Mouse (Mus musculus) erythroblast, embryonic 14.5 days (primary cell): Measurements from ENCODE around the gene Olfr676. TPM values are rescaled to one million over a fixed set of nuclear protein-coding genes. Genes with fewer than 3 reads are reported as not detected.
"Not testable (repeated sequence)": the region's sequence is repeated elsewhere in the genome, so short reads cannot be mapped to it uniquely, and the experiment has no call there.

Experiments used
- H3K27me3 ChIP-seq: 2 replicates; pipeline ENCODE4 v1.6.1; 2012; ENCODE audit warnings: inconsistent platforms; ENCODE audit not compliant: control insufficient read depth
- H3K36me3 ChIP-seq: 2 replicates; pipeline ENCODE4 v1.6.1; 2012; ENCODE audit warnings: mild to moderate bottlenecking, inconsistent platforms; ENCODE audit not compliant: control insufficient read depth
- H3K4me1 ChIP-seq: 2 replicates; pipeline ENCODE4 v1.6.1; 2012; ENCODE audit warnings: inconsistent platforms; ENCODE audit not compliant: control insufficient read depth
- H3K4me3 ChIP-seq: replicated peaks from 2 replicates; pipeline ENCODE3; 2012; ENCODE audit warnings: moderate library complexity, mild to moderate bottlenecking, inconsistent platforms
- H3K9me3 ChIP-seq: 2 replicates; pipeline ENCODE4 v1.6.1; 2012; ENCODE audit warnings: low read length, inconsistent platforms, mixed read lengths; ENCODE audit not compliant: control insufficient read depth
- GATA1 ChIP-seq: IDR thresholded peaks from 2 replicates; pipeline ENCODE4 v1.6.1; 2012; ENCODE audit warnings: low read length, inconsistent platforms, mixed read lengths
- TAL1 ChIP-seq: IDR thresholded peaks from 3 replicates; pipeline ENCODE4 v1.6.1; 2012; ENCODE audit warnings: low read length, inconsistent platforms, mixed read lengths
- polyA plus RNA-seq: library from polyadenylated mRNA; stranded (reverse); fragments of >175 nt; gene quantifications from 2 replicates; pipeline ENCODE4 v1.2.3, GENCODE M21; 2012

Olfr676 gene
- polyA plus RNA-seq = not detected in 2 replicates

- peaks cover 6% of the 10 kb centered on the region; the same call in 1 of the 2 replicates for H3K9me3 ChIP-seq
- no peaks in the 10 kb centered on the region for H3K27me3 ChIP-seq
- no peak within 1 kb of the TSS for H3K4me3 ChIP-seq
- TF ChIP-seq GATA1 (no peak), TAL1 (no peak)
- no peaks in the 10 kb centered on the region for H3K4me1 ChIP-seq
- no peaks in the 10 kb centered on the region for H3K36me3 ChIP-seq
Measured at GRCm38 (mm10) chr7:105032398-105032797, at the start of gene Olfr676. Olfr676 (plus strand) TSS chr7:105032698.

DNA sequence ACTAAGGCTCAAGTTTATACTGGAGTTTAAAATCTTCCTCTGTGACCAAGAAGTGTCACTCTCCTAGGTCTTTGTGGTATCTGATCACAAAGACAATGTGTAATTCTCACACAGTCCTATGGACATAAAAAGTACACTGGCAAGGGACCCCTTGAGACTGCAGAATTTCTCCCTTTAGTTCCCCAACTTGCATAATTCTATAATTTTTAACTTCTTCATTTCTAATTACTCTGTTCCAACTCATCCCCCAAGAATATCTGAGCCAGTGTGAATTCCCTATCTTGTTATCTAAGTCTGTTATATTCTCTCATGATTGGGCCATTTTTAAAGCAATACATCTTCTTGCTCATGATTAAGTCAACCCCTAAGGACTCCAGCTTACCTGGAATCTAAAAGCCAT, 30.6 kb upstream of the Olfr676 start, which contains the start of gene Olfr672:
Gene Olfr672, minus strand, starts transcription at position 101 of the 400 bp plus-strand sequence.
- H3K4me3 ChIP-seq = no peak within 1 kb of the TSS
- no peak for TF ChIP-seq TAL1
- H3K27me3 ChIP-seq = no peaks in the 10 kb centered on the region
- no peaks in the 10 kb centered on the region for H3K9me3 ChIP-seq
- H3K36me3 ChIP-seq = no peaks in the 10 kb centered on the region
- H3K4me1 ChIP-seq = no peaks in the 10 kb centered on the region

GRCm38 (mm10) chr7:105022530-105022929, 10.0 kb upstream of the Olfr676 start:
- no peak for TF ChIP-seq TAL1
- Histone ChIP-seq H3K27me3 (no peaks in the 10 kb centered on the region), H3K36me3 (no peaks in the 10 kb centered on the region), H3K4me3 (no peak overlapping the region), H3K9me3 (no peaks in the 10 kb centered on the region), H3K4me1 (no peaks in the 10 kb centered on the region)

- TF ChIP-seq GATA1 (no peak), TAL1 (no peak)
- no peaks in the 10 kb centered on the region for H3K36me3 ChIP-seq
- no peaks in the 10 kb centered on the region for H3K4me1 ChIP-seq
- no peak within 1 kb of the TSS for H3K4me3 ChIP-seq
- H3K9me3 ChIP-seq = no peaks in the 10 kb centered on the region
- H3K27me3 ChIP-seq = no peaks in the 10 kb centered on the region
Measured at GRCm38 (mm10) chr7:105028360-105028759, 4.1 kb upstream of the Olfr676 start, which contains the start of gene Olfr675. Olfr675 (minus strand) TSS chr7:105028460.

- H3K4me3 ChIP-seq = not testable (repeated sequence)
Measured at GRCm38 (mm10) chr7:105033836-105034235, 1.3 kb downstream of the Olfr676 start.

DNA sequence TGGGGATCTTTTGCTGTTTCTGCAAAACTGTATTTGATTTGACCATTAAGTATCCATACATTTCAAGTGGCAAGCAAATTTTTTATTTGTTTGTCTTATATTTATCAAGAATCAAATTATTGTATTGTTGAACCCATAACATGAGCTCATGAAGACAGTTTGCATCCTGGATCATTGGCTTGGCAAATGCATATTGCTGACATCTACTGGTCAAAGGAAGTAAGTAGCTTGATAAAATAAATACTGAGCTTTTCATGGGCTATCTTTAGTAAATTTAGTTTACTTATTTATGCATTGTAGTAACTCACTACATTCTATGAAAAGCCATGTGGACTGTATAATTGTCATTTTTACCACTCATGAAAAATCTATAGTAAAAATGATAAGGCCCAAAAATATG, 26.5 kb downstream of the Olfr676 start:
- no peaks in the 10 kb centered on the region for H3K27me3 ChIP-seq
- H3K9me3 ChIP-seq = peaks cover 9% of the 10 kb centered on the region; the same call in 1 of the 2 replicates
- no peaks in the 10 kb centered on the region for H3K4me1 ChIP-seq
- H3K36me3 ChIP-seq = no peaks in the 10 kb centered on the region
- H3K4me3 ChIP-seq = no peak overlapping the region
- TF ChIP-seq GATA1 (no peak), TAL1 (no peak)

More at GRCm38 (mm10) chr7:105033836-105034235, 1.3 kb downstream of the Olfr676 start:
- H3K36me3 ChIP-seq, H3K27me3 ChIP-seq, H3K4me1 ChIP-seq, H3K9me3 ChIP-seq: not testable (repeated sequence)

GRCm38 (mm10) chr7:105064175-105064574, 31.7 kb downstream of the Olfr676 start, which contains the start of gene Olfr678:
Olfr678 (plus strand) TSS chr7:105064475.
- TF ChIP-seq TAL1 (no peak), GATA1 (no peak)
- H3K36me3 ChIP-seq = no peaks in the 10 kb centered on the region
- H3K4me3 ChIP-seq = no peak within 1 kb of the TSS
- H3K4me1 ChIP-seq = no peaks in the 10 kb centered on the region
- H3K27me3 ChIP-seq = no peaks in the 10 kb centered on the region
- H3K9me3 ChIP-seq = peaks cover 5% of the 10 kb centered on the region; the same call in 1 of the 2 replicates

- Histone ChIP-seq H3K9me3 (no peaks in the 10 kb centered on the region), H3K4me1 (no peaks in the 10 kb centered on the region), H3K27me3 (no peaks in the 10 kb centered on the region), H3K36me3 (no peaks in the 10 kb centered on the region), H3K4me3 (no peak within 1 kb of the TSS)
- TF ChIP-seq TAL1 = no peak
Measured at GRCm38 (mm10) chr7:105080905-105081304, 48.4 kb downstream of the Olfr676 start, which contains the start of gene Olfr679. Olfr679 (plus strand) TSS chr7:105081205.

Other genes with a start within 250 kb of the Olfr676 start
- not detected in 2 replicates for gene Usp17lb, start 190.1 kb upstream of the Olfr676 start, polyA plus RNA-seq
- not detected in 2 replicates for gene Usp17la, start 175.7 kb upstream of the Olfr676 start, polyA plus RNA-seq
- not detected in 2 replicates for gene Olfr665, start 154.7 kb upstream of the Olfr676 start, polyA plus RNA-seq
- not detected in 2 replicates for gene Olfr666, start 136.7 kb upstream of the Olfr676 start, polyA plus RNA-seq
- gene Olfr667, start 111.2 kb upstream of the Olfr676 start, polyA plus RNA-seq = not detected in 2 replicates
- not detected in 2 replicates for gene Olfr668, start 104.6 kb upstream of the Olfr676 start, polyA plus RNA-seq
- gene Olfr669, start 98.5 kb upstream of the Olfr676 start, polyA plus RNA-seq = not detected in 2 replicates
- not detected in 2 replicates for gene Olfr670, start 70.1 kb upstream of the Olfr676 start, polyA plus RNA-seq
- not detected in 2 replicates for gene Olfr671, start 53.6 kb upstream of the Olfr676 start, polyA plus RNA-seq
- gene Olfr672, start 30.7 kb upstream of the Olfr676 start, polyA plus RNA-seq = not detected in 2 replicates
- not detected in 2 replicates for gene Olfr675, start 4.2 kb upstream of the Olfr676 start, polyA plus RNA-seq
- not detected in 2 replicates for gene Olfr677, start 18.7 kb downstream of the Olfr676 start, polyA plus RNA-seq
- gene Olfr678, start 31.8 kb downstream of the Olfr676 start, polyA plus RNA-seq = not detected in 2 replicates
- 0.01 and 0.02 TPM in 2 replicates for gene Olfr679, start 48.5 kb downstream of the Olfr676 start, polyA plus RNA-seq
- gene Olfr680-ps1, start 60.1 kb downstream of the Olfr676 start, polyA plus RNA-seq = not detected in 2 replicates
- not detected in 2 replicates for gene Olfr681, start 84.1 kb downstream of the Olfr676 start, polyA plus RNA-seq
- gene Olfr683, start 114.3 kb downstream of the Olfr676 start, polyA plus RNA-seq = not detected in 2 replicates
- gene Olfr684, start 131.0 kb downstream of the Olfr676 start, polyA plus RNA-seq = not detected in 2 replicates
- not detected in 2 replicates for gene Olfr685, start 153.3 kb downstream of the Olfr676 start, polyA plus RNA-seq
- not detected in 2 replicates for gene Olfr686, start 174.8 kb downstream of the Olfr676 start, polyA plus RNA-seq